Mouse (Mus musculus) heart, adult 8-10 months (tissue): ENCODE data around the gene Mmp23. TPM values are rescaled to one million over a fixed set of nuclear protein-coding genes. Genes with fewer than 3 reads are reported as not detected.
A peak's percentile ranks its signal among the peaks of the same experiment; 100 is the strongest.
"Not testable (repeated sequence)": the region's sequence is repeated elsewhere in the genome, so short reads cannot be mapped to it uniquely, and the experiment has no call there.

Experiments
- DNase-seq: peaks from one replicate; pipeline ENCODE4 v3.0.0; 2022; ENCODE audit warnings: low spot score
- total RNA-seq, 4 experiments: library from RNA; stranded (reverse); gene quantifications; 2 replicates each; pipeline ENCODE4 v1.2.4; 2022

The Mmp23 gene
- total RNA-seq, 4 experiments from 2014 or later = 6.7 to 9.0 (median 7.4) TPM

GRCm38 (mm10) chr4:155654456-155655298 lies 1.5 kb upstream of the Mmp23 start:
- no peak for DNase-seq

GRCm38 (mm10) chr4:155654183-155654455 lies 935 bp upstream of the Mmp23 start:
- DNase-seq = no peak

- no peak for DNase-seq
Measured at GRCm38 (mm10) chr4:155653451-155654182, 433 bp upstream of the Mmp23 start.

- no peak for DNase-seq
Measured at GRCm38 (mm10) chr4:155652283-155653085, 700 bp downstream of the Mmp23 start.

- peak; percentile 31 for DNase-seq
Measured at GRCm38 (mm10) chr4:155651553-155652269, 1.5 kb downstream of the Mmp23 start.

- no peak for DNase-seq
Measured at GRCm38 (mm10) chr4:155649355-155649754, 3.8 kb downstream of the Mmp23 start.

- DNase-seq = no peak
Measured at GRCm38 (mm10) chr4:155645721-155646120, 7.5 kb downstream of the Mmp23 start.

- not testable (repeated sequence) for DNase-seq
Measured at GRCm38 (mm10) chr4:155645308-155645707, 7.9 kb downstream of the Mmp23 start, which contains the start of gene Gm10563. Gene Gm10563 (minus strand): TSS chr4:155645408.

- DNase-seq = no peak
Measured at GRCm38 (mm10) chr4:155643531-155643930, 9.7 kb downstream of the Mmp23 start.

- no peak for DNase-seq
Measured at GRCm38 (mm10) chr4:155635766-155636499, 17.3 kb downstream of the Mmp23 start.

- DNase-seq = no peak
Measured at GRCm38 (mm10) chr4:155630267-155630666, 22.9 kb downstream of the Mmp23 start.

- peak; percentile 94 for DNase-seq
Measured at GRCm38 (mm10) chr4:155624338-155625291, 28.6 kb downstream of the Mmp23 start, which contains the start of gene Cdk11b. Gene Cdk11b (plus strand): TSS chr4:155624854.

GRCm38 (mm10) chr4:155618321-155618720 lies 34.9 kb downstream of the Mmp23 start:
- no peak for DNase-seq

GRCm38 (mm10) chr4:155613264-155613663 lies 39.9 kb downstream of the Mmp23 start:
- DNase-seq = no peak

- DNase-seq = no peak
Measured at GRCm38 (mm10) chr4:155611860-155612259, 41.3 kb downstream of the Mmp23 start.

- DNase-seq = no peak
Measured at GRCm38 (mm10) chr4:155606825-155607224, 46.4 kb downstream of the Mmp23 start.

GRCm38 (mm10) chr4:155605132-155605531 lies 48.1 kb downstream of the Mmp23 start:
- no peak for DNase-seq

GRCm38 (mm10) chr4:155603801-155604200 lies 49.4 kb downstream of the Mmp23 start:
- no peak for DNase-seq

GRCm38 (mm10) chr4:155602753-155603152 lies 50.4 kb downstream of the Mmp23 start:
- no peak for DNase-seq
